Mouse (Mus musculus) spleen, adult 2 months (tissue): ENCODE results near the gene Rab6a.

Source experiments
- CTCF ChIP-seq: fragments of 200-500 bp; IDR thresholded peaks from 2 replicates; pipeline ENCODE4 v1.5.1; 2011; ENCODE audit warnings: mild to moderate bottlenecking, inconsistent platforms; ENCODE audit not compliant: insufficient read depth, insufficient read length, insufficient replicate concordance; ENCODE audit errors: extremely low read depth
- POLR2A ChIP-seq: fragments of 200-500 bp; IDR thresholded peaks from 2 replicates; pipeline ENCODE4 v1.6.1; 2011; ENCODE audit warnings: low read depth, low read length, inconsistent platforms

- TF ChIP-seq POLR2A (no peak), CTCF (no peak)
Observed at GRCm38 (mm10) chr7:100572061-100572460, 35.1 kb upstream of the Rab6a start.
